Mouse (Mus musculus): Measurements from ENCODE around the gene Scnn1a. TPM values are rescaled to one million over a fixed set of nuclear protein-coding genes. Genes with fewer than 3 reads are reported as not detected.
"Not testable (repeated sequence)": the region's sequence is repeated elsewhere in the genome, so short reads cannot be mapped to it uniquely, and the experiment has no call there.

The Scnn1a gene
- total RNA-seq (2014; rRNA removed), result 1.7 and 3.0 TPM in 2 replicates
- polyA plus RNA-seq (2015; fragmentation: Nextera tagmentation; extraction: Ambion mirVana), result 1.00 and 1.2 TPM in 2 replicates

GRCm38 (mm10) chr6:125320323-125320722 lies at the start of gene Scnn1a:
Gene Scnn1a (plus strand): TSS chr6:125320659.
- no peaks in the 10 kb centered on the region for H3K36me3 ChIP-seq (ENCODE audit: insufficient read depth, low read length)
- H3K27ac ChIP-seq, result no peak within 1 kb of the TSS
- H3K4me1 ChIP-seq (ENCODE audit: insufficient read depth, low read length), result peaks cover 3% of the 10 kb centered on the region; the same call in 1 of the 2 replicates
- no peak within 1 kb of the TSS for H3K4me3 ChIP-seq (ENCODE audit: low read length)
- DNase-seq (ENCODE audit: low spot score), result no peak
- ATAC-seq, result no peak
- peaks cover 21% of the 10 kb centered on the region; the same call in 1 of the 2 replicates for H3K27me3 ChIP-seq (ENCODE audit: insufficient read depth, low read length)
- 83% methylated on average over 1 of the region's 1 CpGs for WGBS
- no peak for TF ChIP-seq CTCF (IDR thresholded peaks at IDR 0.05; ENCODE audit: low read depth)
- H3K4me2 ChIP-seq (ENCODE audit: low read depth, low read length), result no peak within 1 kb of the TSS
- H3K9ac ChIP-seq (replicated peaks; ENCODE audit: low read length), result no peak within 1 kb of the TSS; the same call in 1 of the 2 replicates
- H3K9me3 ChIP-seq (ENCODE audit: low read length), result no peaks in the 10 kb centered on the region

GRCm38 (mm10) chr6:125271455-125272227 lies 48.8 kb upstream of the Scnn1a start:
- Histone ChIP-seq H3K27ac (no peak overlapping the region), H3K4me1 (ENCODE audit: insufficient read depth, low read length) (no peaks in the 10 kb centered on the region), H3K27me3 (ENCODE audit: insufficient read depth, low read length) (no peaks in the 10 kb centered on the region), H3K9me3 (ENCODE audit: low read length) (no peaks in the 10 kb centered on the region), H3K9ac (replicated peaks; ENCODE audit: low read length) (no peak overlapping the region), H3K36me3 (ENCODE audit: insufficient read depth, low read length) (no peaks in the 10 kb centered on the region), H3K4me3 (ENCODE audit: low read length) (no peak overlapping the region), H3K4me2 (ENCODE audit: low read depth, low read length) (peak overlapping the region; percentile 46)
- DNase-seq (ENCODE audit: low spot score) (peak; percentile 95), ATAC-seq (peak; percentile 91)
- TF ChIP-seq CTCF (IDR thresholded peaks at IDR 0.05; ENCODE audit: low read depth), result peak; percentile 97
- 20% methylated on average over 17 of the region's 17 CpGs for WGBS

GRCm38 (mm10) chr6:125272228-125272785 lies 48.2 kb upstream of the Scnn1a start:
- ATAC-seq, result no peak
- Histone ChIP-seq H3K4me1 (ENCODE audit: insufficient read depth, low read length) (no peaks in the 10 kb centered on the region), H3K4me3 (ENCODE audit: low read length) (no peak overlapping the region), H3K36me3 (ENCODE audit: insufficient read depth, low read length) (no peaks in the 10 kb centered on the region), H3K27me3 (ENCODE audit: insufficient read depth, low read length) (no peaks in the 10 kb centered on the region), H3K9ac (replicated peaks; ENCODE audit: low read length) (no peak overlapping the region), H3K27ac (no peak overlapping the region), H3K4me2 (ENCODE audit: low read depth, low read length) (no peak overlapping the region), H3K9me3 (ENCODE audit: low read length) (no peaks in the 10 kb centered on the region)
- no peak for DNase-seq (ENCODE audit: low spot score)
- TF ChIP-seq CTCF (IDR thresholded peaks at IDR 0.05; ENCODE audit: low read depth), result no peak
- WGBS, result 73% methylated on average over 10 of the region's 10 CpGs

GRCm38 (mm10) chr6:125274841-125275563 lies 45.5 kb upstream of the Scnn1a start:
- Histone ChIP-seq H3K27me3 (ENCODE audit: insufficient read depth, low read length) (no peaks in the 10 kb centered on the region), H3K36me3 (ENCODE audit: insufficient read depth, low read length) (no peaks in the 10 kb centered on the region), H3K9me3 (ENCODE audit: low read length) (no peaks in the 10 kb centered on the region), H3K27ac (no peak overlapping the region), H3K4me3 (ENCODE audit: low read length) (no peak overlapping the region), H3K4me1 (ENCODE audit: insufficient read depth, low read length) (no peaks in the 10 kb centered on the region), H3K4me2 (ENCODE audit: low read depth, low read length) (no peak overlapping the region), H3K9ac (replicated peaks; ENCODE audit: low read length) (no peak overlapping the region)
- DNase-seq (ENCODE audit: low spot score), result peak; percentile 74
- WGBS, result 58% methylated on average over 15 of the region's 15 CpGs
- ATAC-seq, result 0 out of 2 replicates have a peak, but pooled peaks have one; percentile 38
- peak; percentile 68 for TF ChIP-seq CTCF (IDR thresholded peaks at IDR 0.05; ENCODE audit: low read depth)

GRCm38 (mm10) chr6:125279729-125280128 lies 40.7 kb upstream of the Scnn1a start:
- ATAC-seq (no peak), DNase-seq (ENCODE audit: low spot score) (no peak)
- no peaks in the 10 kb centered on the region for H3K27me3 ChIP-seq (ENCODE audit: insufficient read depth, low read length)
- H3K27ac ChIP-seq, result no peak overlapping the region
- H3K4me3 ChIP-seq (ENCODE audit: low read length), result no peak overlapping the region
- H3K9ac ChIP-seq (replicated peaks; ENCODE audit: low read length), result no peak overlapping the region
- 56% methylated on average over 8 of the region's 8 CpGs for WGBS
- no peak for TF ChIP-seq CTCF (IDR thresholded peaks at IDR 0.05; ENCODE audit: low read depth)
- H3K4me1 ChIP-seq (ENCODE audit: insufficient read depth, low read length), result no peaks in the 10 kb centered on the region
- no peaks in the 10 kb centered on the region for H3K36me3 ChIP-seq (ENCODE audit: insufficient read depth, low read length)
- no peak overlapping the region for H3K4me2 ChIP-seq (ENCODE audit: low read depth, low read length)
- no peaks in the 10 kb centered on the region for H3K9me3 ChIP-seq (ENCODE audit: low read length)

- H3K36me3 ChIP-seq (ENCODE audit: insufficient read depth, low read length); H3K27me3 ChIP-seq (ENCODE audit: insufficient read depth, low read length); H3K27ac ChIP-seq; ATAC-seq; DNase-seq (ENCODE audit: low spot score); H3K9ac ChIP-seq (replicated peaks; ENCODE audit: low read length); H3K4me2 ChIP-seq (ENCODE audit: low read depth, low read length); H3K9me3 ChIP-seq (ENCODE audit: low read length); H3K4me3 ChIP-seq (ENCODE audit: low read length); H3K4me1 ChIP-seq (ENCODE audit: insufficient read depth, low read length): not testable (repeated sequence)
- WGBS, result 88% methylated on average over 13 of the region's 13 CpGs
Measured at GRCm38 (mm10) chr6:125282721-125283120, 37.7 kb upstream of the Scnn1a start.
